Mouse (Mus musculus) cortical plate, adult 2 months (tissue): ENCODE results near the gene Ring1. TPM values are rescaled to one million over a fixed set of nuclear protein-coding genes. Genes with fewer than 3 reads are reported as not detected.

ENCODE experiments used
- H3K27ac ChIP-seq: fragments of 200-500 bp; 2 replicates; pipeline ENCODE4 v1.5.1; 2012; ENCODE audit warnings: low read length, control low read depth, inconsistent platforms; ENCODE audit not compliant: insufficient read depth
- H3K4me1 ChIP-seq: fragments of 200-500 bp; 2 replicates; pipeline ENCODE4 v1.6.1; 2011; ENCODE audit warnings: low read length; ENCODE audit not compliant: control insufficient read depth, insufficient read depth
- H3K4me3 ChIP-seq: fragments of 200-500 bp; 2 replicates; pipeline ENCODE4 v1.5.1; 2011; ENCODE audit warnings: mild to moderate bottlenecking, low read length, control low read depth; ENCODE audit not compliant: insufficient read depth
- CTCF ChIP-seq: fragments of 200-500 bp; IDR thresholded peaks from 2 replicates; pipeline ENCODE4 v1.5.1; 2011; ENCODE audit warnings: mild to moderate bottlenecking, control low read depth, low read length; ENCODE audit not compliant: insufficient read depth; ENCODE audit errors: extremely low read depth
- POLR2A ChIP-seq: fragments of 200-500 bp; IDR thresholded peaks from 2 replicates; pipeline ENCODE4 v1.6.1; 2011; ENCODE audit warnings: mild to moderate bottlenecking, low read length, control low read depth; ENCODE audit not compliant: insufficient read depth; ENCODE audit errors: extremely low read depth
- polyA plus RNA-seq: library from polyadenylated mRNA; depleted of rRNA; stranded (reverse); fragments of >200 nt; gene quantifications from 2 replicates; pipeline ENCODE4 v1.2.3, GENCODE M21; 2012

The Ring1 gene
- polyA plus RNA-seq, 1 experiment, result 73.2 TPM

DNA sequence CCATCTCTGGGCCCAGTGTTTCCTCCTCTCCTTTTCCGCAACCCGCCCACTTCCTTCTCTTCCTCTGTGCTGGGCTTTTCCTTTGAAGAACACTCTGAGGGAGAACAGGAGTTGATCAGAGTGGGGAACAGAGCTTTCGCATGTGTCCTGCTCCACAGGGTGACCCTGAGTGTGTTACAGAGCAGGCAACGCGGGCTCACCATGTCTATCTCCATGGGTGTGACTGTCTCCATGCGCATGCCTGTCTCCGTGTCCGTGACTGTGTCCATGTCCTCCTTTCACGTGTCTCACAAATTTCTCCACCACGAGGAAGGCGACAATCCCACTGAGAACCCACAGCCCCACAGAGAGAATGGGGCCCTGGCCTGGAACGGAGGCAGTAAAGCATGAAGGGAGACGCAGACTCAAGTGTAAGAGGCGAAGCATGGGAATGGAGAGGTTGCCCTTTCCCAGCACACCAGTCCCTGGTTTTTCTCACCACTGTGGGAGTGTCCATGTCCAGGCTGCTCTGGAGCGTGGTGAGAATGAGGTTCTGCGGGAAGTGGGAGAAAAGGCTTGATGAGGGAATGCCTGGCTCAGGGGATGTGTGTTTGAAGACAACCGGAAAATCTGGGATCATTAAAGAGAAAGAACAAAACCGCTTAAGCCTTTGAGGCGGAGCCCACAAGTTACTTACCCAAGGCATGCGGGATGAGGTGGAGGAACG lies 5.6 kb upstream of the Ring1 start:
- Histone ChIP-seq H3K4me3 (peak overlapping the region; percentile 72), H3K27ac (no peak overlapping the region), H3K4me1 (peaks cover 13% of the 10 kb centered on the region)
- TF ChIP-seq CTCF (no peak), POLR2A (no peak)

- no peak overlapping the region for H3K27ac ChIP-seq
- no peak overlapping the region; the same call in 1 of the 2 replicates for H3K4me3 ChIP-seq
- TF ChIP-seq POLR2A (0 out of 2 replicates have a peak, but pooled peaks have one; percentile 2), CTCF (no peak)
- H3K4me1 ChIP-seq, result peaks cover 13% of the 10 kb centered on the region
These were observed 4.8 kb upstream of the Ring1 start for GRCm38 (mm10) chr17:34029150-34029889.

DNA sequence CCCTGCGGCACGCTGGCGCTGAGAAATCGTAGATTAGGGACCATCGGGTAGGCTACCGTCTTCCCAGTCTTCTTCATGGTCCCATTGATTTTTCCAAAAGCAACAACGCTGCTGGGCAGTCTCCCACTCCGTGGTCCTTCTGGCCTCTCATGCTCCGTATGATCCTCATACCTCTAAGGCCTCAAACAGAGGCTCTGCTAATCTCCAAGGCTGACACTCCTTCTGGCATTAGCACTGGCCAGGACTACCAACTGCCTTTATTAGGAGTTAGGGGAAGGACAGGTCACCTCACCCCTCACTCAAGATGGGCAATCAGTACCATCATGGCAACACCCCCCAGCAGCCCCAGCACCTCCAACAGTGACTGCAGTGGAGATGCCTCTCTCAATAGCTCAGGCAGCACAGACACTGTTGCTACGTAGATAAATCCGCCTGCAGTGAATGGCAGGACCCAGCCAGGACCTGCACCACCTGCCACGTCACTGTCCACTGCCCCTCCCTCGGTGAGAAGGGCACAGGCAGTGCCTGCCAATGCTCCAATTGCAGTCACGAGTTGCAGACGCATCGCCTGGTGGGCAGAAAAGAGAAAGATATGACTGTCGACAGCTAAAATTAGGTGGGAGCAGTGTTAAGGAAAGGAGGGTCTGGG lies 4.1 kb upstream of the Ring1 start:
- Histone ChIP-seq H3K4me3 (no peak overlapping the region; the same call in 1 of the 2 replicates), H3K4me1 (peaks cover 16% of the 10 kb centered on the region), H3K27ac (no peak overlapping the region)
- 0 out of 2 replicates have a peak, but pooled peaks have one; percentile 10 for TF ChIP-seq POLR2A
- TF ChIP-seq CTCF, result no peak

- Histone ChIP-seq H3K4me3 (peak within 1 kb of the TSS; percentile 78), H3K27ac (peak within 1 kb of the TSS; percentile 52; the same call in 1 of the 2 replicates), H3K4me1 (peaks cover 13% of the 10 kb centered on the region)
- TF ChIP-seq CTCF (no peak), POLR2A (0 out of 2 replicates have a peak, but pooled peaks have one; percentile 59)
These were observed 3.3 kb upstream of the Ring1 start, which contains the start of gene H2-Ke6 for GRCm38 (mm10) chr17:34027656-34028223. Gene H2-Ke6, minus strand, starts transcription at chr17:34028060.

DNA sequence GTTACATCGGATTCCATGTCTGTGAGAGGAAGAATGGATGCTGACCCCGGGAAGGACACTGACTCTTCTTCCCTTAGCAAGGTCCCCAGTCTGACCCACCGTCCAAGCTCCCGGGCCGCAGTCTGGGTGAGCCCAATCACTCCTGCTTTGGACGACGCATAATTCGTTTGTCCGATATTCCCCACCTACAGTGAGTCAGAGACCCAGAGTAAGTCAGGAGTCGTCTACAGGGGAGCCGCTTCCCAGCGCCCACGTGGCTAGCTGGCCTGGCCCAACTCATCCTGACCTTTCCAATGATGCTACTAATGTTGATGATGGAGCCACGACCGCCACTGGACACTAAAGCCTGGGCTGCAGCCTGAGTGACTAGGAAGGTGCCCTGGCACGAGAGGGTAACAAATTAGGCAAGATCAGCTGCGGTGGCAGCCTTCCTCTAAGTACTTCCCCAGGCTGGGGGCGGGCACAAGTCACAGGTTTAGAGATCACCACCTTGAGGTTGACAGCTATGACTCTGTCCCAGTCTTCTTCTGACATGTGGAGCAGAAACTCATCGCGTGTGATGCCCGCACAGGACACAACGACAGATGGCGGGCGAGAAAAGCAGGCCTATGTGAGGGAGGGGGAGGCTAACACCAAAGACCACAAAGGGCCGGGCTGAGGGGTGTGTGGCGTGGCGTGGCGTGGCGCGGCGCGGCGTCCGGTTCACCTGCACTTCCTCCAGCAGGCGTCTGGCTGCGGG lies 2.6 kb upstream of the Ring1 start:
- peaks cover 13% of the 10 kb centered on the region for H3K4me1 ChIP-seq
- TF ChIP-seq POLR2A (no peak), CTCF (no peak)
- peak overlapping the region; percentile 78; the same call in 1 of the 2 replicates for H3K4me3 ChIP-seq
- H3K27ac ChIP-seq, result peak overlapping the region; percentile 52; the same call in 1 of the 2 replicates

DNA sequence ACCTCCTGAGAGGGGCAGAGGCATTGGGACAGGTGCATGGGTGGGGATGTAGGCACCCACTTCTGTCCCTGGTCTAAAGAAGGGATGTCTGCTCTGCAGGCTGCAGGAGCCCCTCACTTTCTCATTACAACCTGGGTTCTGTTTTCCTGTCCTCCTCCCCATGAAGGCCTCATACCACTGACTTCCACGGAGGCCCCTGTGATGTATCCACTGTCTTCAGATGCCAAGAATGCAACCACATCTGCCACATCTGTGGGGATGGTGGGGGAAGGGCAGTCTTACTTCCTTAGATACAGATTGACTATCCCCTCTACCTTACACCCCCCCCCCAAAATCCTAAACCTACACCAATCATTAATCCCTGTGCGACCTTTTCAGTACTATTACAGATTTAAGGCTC lies 1.7 kb upstream of the Ring1 start:
- H3K27ac ChIP-seq, result no peak overlapping the region
- H3K4me1 ChIP-seq, result peaks cover 13% of the 10 kb centered on the region
- TF ChIP-seq CTCF (no peak), POLR2A (no peak)
- H3K4me3 ChIP-seq, result no peak overlapping the region

- H3K4me1 ChIP-seq, result peaks cover 13% of the 10 kb centered on the region
- no peak for TF ChIP-seq CTCF
- no peak for TF ChIP-seq POLR2A
- no peak overlapping the region for H3K27ac ChIP-seq
- H3K4me3 ChIP-seq, result no peak overlapping the region
These were observed 1.3 kb upstream of the Ring1 start for GRCm38 (mm10) chr17:34025756-34026151.

DNA sequence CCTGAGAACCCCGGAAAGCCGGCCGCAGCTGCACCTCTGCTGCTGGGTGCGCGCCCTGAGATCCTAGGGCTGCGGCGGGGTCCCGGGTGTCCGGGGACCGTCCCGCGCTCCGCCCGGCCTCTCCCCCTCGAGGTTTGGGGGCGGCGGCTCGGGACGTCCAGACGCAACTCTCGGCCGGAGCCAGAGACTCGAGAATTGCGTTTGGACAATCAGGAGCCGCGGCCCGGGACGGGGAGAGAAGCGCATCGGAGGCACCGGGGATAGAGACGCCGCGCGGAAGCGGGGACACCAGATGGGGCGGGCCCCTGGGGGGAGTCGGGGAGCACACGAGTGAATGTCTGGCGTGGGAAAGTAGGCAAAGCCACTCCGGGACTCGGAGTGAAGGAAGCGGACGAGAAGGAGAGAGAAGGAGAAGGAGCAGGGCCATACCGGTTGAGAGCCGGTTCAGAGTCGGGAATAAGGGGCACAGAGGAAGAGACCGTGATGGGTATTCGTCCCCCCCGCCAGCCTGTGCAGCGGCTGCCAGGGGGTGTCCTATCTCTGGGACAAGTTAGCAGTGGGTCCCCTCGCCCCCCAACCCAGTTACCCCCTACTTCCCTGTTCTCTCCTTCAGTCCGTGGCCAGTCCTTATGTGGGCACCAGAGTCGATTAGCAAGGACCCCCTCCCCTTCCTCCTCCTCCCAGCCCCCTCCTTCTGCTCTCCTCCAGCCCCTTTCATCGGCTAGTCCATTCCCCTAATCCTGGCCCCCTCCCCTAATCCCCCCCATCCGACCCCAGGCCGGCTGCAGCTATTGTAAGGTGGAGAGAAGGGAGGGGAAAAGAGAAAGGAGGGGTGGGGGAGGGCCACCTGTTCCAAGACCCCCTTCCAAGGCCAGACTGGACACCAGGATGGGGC lies 628 bp upstream of the Ring1 start:
- Histone ChIP-seq H3K27ac (peak overlapping the region; percentile 80), H3K4me1 (peaks cover 8% of the 10 kb centered on the region), H3K4me3 (peak overlapping the region; percentile 87)
- no peak for TF ChIP-seq POLR2A
